Mouse (Mus musculus) cerebellum, adult 18-20 months (tissue): ENCODE measurements around the gene Tmigd1.
"Not testable (repeated sequence)": the region's sequence is repeated elsewhere in the genome, so short reads cannot be mapped to it uniquely, and the experiment has no call there.

Experiments used
- DNase-seq, 2 experiments: peaks; one replicate each; pipeline ENCODE4 v3.0.0; 2021

Tmigd1 gene

DNA sequence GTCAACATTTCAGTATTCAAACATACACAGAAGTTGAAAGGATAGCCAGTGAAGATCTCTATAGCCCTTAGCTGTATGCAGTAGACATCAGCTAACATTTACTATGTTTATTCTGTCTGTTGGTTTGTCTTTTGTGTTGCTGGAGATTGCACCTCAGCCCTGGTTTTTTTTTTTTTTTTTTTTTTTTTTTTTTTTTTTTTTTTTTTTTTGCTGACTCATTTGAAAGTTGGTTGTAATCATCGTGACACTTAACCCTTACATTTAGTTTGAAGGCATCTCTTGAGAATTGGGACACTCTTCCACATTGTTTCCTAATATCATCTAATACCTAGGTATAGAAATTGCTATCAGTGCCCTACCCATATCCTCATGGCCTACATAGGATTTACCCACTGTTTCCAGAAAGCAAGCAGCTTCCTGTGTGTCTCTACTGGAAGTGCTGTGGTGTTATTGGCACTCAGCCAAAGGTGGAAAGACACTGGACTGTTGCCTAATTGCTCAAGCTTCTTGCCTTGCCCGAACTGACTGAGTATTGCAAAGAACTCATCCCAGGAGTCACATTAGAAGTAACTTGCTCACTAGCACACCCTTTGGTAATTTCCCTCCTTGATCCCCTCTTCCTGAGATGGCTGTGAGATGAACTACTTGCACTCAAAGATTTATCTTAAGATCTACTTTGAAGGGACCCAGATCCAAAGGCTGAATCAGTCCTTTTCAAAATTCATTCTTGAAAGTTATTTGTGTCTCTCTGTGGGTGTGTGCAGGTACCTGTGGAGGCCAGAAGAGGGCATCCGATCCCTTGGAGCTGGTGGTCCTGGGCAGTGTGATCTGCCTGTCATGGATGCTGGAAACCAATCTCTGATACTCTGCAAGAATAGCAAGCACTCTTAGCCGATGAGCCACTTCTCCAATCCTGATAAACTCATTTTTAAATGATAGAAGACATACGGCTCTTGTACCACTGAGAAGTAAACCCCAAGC, 1.9 kb upstream of the Tmigd1 start:
- DNase-seq, result no peak

DNA sequence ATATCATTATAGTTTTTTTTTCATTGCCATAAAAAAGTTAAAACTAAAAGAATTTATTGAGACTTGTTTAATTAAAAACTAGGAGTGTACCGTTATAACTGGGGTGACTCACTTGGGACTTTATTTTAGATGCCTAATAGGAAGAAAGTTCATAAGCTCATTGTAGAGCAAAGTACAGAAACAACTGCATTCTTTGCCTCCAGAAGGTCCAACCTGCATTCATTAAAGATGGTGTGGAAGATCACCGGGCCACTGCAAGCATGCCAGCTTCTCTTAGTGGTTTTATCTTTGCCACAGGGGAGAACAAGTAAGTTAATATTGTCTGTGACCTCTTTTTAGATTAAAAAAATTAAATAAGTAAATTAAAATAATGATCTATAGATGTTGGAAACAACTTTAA, 2.4 kb downstream of the Tmigd1 start:
- DNase-seq, result no peak

- no peak for DNase-seq
These were observed 6.7 kb downstream of the Tmigd1 start for GRCm38 (mm10) chr11:76908651-76909050.

DNA sequence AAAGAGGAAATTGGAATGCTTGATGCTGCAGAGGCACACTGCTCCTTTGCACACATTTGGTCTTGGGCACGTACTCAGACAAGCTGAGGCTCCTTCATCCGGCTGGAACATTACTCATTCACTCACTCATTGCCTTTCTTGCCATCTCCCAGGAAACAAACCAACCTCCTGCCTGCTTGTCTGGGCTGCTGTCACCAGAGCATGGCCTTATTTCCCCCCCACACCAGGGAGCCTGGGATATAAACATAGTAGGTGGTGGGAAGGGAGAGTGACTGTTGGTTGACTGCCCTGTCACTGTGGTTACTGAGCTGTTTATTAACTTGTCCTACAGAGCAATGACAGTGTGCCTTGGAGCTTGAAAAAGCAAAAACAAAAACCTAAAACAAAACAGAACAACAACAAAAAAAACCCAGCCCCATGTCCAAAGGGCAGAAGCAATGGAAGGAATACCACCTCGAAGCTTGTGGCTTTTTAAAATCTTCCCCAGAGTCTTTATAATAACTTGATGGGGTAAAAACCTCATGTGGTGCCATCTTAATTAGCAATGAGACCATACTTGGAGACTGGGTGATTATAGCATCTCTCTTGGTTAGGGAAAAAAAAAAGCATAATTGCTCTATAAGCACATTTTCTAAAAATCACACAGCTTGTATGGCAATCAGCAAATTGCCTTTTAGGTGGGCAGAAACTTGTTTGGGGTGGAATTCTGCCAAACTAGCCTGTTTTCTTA, 9.5 kb downstream of the Tmigd1 start:
- no peak for DNase-seq

DNA sequence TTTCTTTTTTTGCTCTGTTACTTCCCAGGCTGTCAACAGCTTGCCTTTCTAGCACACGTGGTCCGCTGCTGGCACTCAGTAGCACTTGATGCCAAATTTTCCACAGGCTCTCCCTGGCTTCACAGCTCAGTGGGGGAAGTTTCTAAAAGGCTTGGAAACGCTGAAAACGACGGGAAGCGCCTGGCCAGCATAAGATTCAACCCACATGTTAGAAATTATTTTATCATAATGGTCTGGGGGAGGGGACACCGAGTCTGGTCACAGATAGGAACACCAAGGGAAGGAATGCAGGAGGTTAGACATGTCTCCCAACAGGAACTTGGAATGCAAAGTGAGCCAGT, 10.1 kb downstream of the Tmigd1 start:
- peak; percentile 31 to 38 for DNase-seq

GRCm38 (mm10) chr11:76914366-76914765, 12.4 kb downstream of the Tmigd1 start:
- no peak for DNase-seq

DNA sequence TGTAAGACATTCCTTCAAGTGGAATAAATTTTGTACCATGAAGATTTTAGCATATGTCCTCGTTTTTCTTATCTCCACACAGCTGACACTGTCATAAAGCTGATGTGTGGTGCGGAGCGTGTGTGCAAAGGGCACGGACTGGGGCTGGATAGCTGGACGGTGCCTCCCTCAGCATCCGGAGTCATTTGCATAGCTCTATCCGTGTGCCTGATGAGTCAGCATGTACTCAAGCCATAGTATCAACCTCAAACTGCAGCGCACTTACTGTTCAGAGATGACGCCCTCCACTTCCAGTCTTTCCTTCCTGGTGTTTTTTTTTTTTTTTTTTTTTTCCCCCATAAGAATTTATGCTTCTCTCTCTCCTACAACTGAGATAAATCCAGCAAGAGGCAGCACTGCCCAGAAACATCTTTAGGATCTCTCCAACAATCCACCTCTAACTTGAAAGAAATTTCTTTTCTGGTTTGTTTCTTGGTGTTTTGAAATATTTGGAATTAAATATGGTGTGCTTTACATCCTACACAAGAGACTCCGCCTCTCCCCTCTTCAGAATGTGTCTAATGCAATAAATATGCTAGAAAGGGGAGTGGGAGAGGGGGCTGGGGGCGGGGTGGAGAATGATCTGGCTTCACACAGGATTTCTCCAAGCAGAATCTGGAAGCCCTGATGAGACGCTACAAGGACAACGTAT, 14.7 kb downstream of the Tmigd1 start:
- no peak for DNase-seq

DNA sequence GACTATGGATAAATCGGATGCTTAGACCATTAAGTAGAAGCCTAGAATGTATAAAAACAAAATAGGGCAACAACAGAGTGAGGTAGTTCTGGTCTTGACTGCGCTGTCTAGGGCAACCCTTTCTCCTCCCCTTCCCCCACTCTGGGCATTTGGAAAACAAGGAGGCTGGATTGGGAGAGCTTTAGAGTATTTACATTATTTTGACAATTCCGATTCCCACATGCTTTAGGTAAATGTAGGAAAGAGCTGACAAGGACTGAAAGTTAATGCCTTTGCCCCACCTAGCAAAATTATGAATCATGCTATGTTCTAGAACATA, 15.2 kb downstream of the Tmigd1 start:
- no peak for DNase-seq

DNA sequence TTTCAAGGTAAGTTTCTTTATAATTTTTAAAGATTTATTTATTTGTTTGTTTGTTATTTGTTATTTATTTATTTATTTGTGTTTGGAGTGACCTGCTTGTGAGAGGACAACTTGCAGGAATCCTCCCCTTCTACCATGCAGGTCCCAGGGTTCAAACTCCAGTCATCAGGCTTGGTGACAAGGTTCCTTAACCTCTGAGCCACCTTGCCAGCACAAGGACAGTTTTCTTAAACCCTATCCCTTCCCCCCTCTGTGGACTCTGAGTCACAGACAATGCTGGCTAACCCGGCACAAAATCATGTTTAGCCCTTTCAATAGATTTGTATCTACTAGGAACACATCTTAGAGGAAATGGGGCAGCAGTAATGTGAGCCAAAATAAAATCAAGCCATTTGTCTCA, 18.6 kb downstream of the Tmigd1 start:
- DNase-seq, result no peak

DNA sequence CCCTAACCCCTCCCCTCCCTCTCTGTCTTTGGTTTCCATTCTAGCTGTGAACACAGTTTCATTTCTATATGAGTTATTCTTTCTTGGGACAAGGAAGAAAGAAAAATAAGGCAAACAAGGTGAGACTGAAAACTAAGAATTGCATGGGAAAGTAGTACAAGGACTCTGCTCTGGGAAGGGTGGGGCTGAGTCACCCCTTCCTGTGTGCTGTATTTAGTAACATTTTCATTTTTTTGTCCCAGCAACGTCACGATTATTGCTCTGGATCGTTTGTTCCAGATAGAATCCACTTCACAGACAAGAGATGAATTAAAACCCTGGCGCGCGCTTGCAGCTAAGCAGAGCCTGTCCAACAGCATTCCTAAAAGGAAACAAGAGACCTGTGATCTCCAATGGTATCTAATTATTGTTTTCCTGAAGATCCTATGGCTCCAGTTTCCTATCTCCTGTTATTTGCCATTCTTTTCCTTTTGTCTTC, 22.8 kb downstream of the Tmigd1 start, which contains the start of gene Blmh:
TSS of gene Blmh (plus strand) at position 51 of the 478 bp plus-strand sequence.
- no peak for DNase-seq

GRCm38 (mm10) chr11:76928586-76928985, 26.6 kb downstream of the Tmigd1 start:
- DNase-seq, result not testable (repeated sequence)

DNA sequence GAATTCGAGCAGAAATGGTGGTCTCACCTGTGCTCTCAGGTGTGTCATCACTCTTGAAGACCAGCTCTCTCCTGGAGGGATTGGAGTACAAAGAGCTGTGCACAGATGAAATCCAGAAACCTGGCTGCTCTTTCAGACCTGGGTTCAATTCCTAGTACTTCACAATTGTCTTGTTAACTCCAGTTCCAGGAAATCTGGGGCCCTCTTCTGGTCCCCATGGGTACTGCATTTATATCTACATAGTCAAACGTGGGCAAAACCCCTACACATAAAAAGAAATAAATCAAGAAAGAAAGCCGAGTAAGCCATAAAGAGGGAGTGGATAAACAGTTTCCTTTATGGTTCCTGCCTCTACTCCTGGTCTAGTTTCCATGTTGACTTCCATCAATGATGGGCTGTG, 31.2 kb downstream of the Tmigd1 start:
- no peak for DNase-seq

- DNase-seq, result no peak
These were observed 34.6 kb downstream of the Tmigd1 start for GRCm38 (mm10) chr11:76936578-76936977.

DNA sequence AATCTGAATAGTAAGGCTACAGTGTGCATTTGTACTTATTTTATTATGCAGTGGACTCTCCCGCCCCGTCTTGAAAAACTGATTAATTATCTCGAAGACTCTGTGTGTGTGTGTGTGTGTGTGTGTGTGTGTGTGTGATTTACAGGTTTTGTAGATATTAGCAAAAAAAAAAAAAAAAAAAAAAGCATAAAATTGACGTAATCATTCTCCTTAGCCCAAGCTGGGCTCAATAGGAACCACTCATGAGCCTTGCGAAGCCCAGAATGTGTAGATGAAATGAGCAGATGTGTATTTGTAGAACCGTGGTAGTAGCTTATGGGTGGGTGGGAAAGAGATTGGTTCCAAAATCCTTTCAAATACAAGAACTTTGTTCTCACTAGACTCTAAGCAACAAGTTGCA, 42.9 kb downstream of the Tmigd1 start:
- DNase-seq, result no peak

GRCm38 (mm10) chr11:76945386-76946202, 43.6 kb downstream of the Tmigd1 start:
- peak; percentile 90 to 95 for DNase-seq

GRCm38 (mm10) chr11:76946203-76946585, 44.2 kb downstream of the Tmigd1 start:
- peak; percentile 14 to 29 for DNase-seq

DNA sequence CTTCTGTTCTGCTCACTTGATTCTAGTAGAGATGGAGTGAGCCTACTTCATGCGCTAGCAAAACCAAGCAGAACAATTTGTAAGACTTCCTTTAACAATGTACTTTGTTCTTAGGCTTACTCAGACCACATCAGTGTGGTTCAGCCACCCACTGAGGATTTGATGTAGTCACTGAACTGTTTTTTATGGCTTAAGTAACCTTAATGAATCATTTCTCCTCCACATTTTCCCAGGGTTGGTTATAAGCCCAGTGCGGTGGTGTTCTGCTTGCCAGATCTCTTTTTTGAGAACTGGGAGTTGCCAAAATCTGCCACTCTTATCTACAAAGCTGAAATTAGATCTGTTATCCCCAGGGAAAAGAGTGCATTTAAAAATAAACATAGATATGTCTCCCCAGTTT, 51.6 kb downstream of the Tmigd1 start:
- DNase-seq, result no peak

- no peak for DNase-seq
These were observed 63.7 kb downstream of the Tmigd1 start for GRCm38 (mm10) chr11:76965703-76966102.
